Mouse (Mus musculus) adipocyte (in vitro differentiated cells): ENCODE measurements around the gene Ifit1bl2.
"Not testable (repeated sequence)": the region's sequence is repeated elsewhere in the genome, so short reads cannot be mapped to it uniquely, and the experiment has no call there.

Source experiments
- DNase-seq: peaks from one replicate; pipeline ENCODE4 v3.0.0-alpha.2; 2016; ENCODE audit warnings: low spot score

Gene Ifit1bl2

GRCm38 (mm10) chr19:34640623-34641022 lies at the start of gene Ifit1bl2, which contains the start of gene Ifit1:
Gene Ifit1bl2, minus strand, starts transcription at chr19:34640743.
Gene Ifit1, plus strand, starts transcription at chr19:34640871.
- DNase-seq: peak; percentile 64

- no peak for DNase-seq
These were observed 45.0 kb upstream of the Ifit1bl2 start for GRCm38 (mm10) chr19:34685530-34685929.

- DNase-seq: peak; percentile 84
These were observed 44.3 kb upstream of the Ifit1bl2 start for GRCm38 (mm10) chr19:34684857-34685256.

GRCm38 (mm10) chr19:34678428-34678827 lies 37.9 kb upstream of the Ifit1bl2 start:
- no peak for DNase-seq

- DNase-seq: no peak
These were observed 32.9 kb upstream of the Ifit1bl2 start for GRCm38 (mm10) chr19:34673476-34673875.

GRCm38 (mm10) chr19:34666127-34666526 lies 25.6 kb upstream of the Ifit1bl2 start:
- peak; percentile 81 for DNase-seq

GRCm38 (mm10) chr19:34662740-34663139 lies 22.2 kb upstream of the Ifit1bl2 start:
- DNase-seq: no peak

- peak; percentile 77 for DNase-seq
These were observed 21.5 kb upstream of the Ifit1bl2 start for GRCm38 (mm10) chr19:34662067-34662507.

- no peak for DNase-seq
These were observed 16.2 kb upstream of the Ifit1bl2 start for GRCm38 (mm10) chr19:34656511-34657298.

GRCm38 (mm10) chr19:34655227-34655805 lies 14.8 kb upstream of the Ifit1bl2 start:
- DNase-seq: no peak

- no peak for DNase-seq
These were observed 10.5 kb upstream of the Ifit1bl2 start for GRCm38 (mm10) chr19:34650997-34651396.

GRCm38 (mm10) chr19:34650276-34650675 lies 9.7 kb upstream of the Ifit1bl2 start:
- DNase-seq: no peak

- DNase-seq: not testable (repeated sequence)
These were observed 7.1 kb upstream of the Ifit1bl2 start for GRCm38 (mm10) chr19:34647630-34648029.

GRCm38 (mm10) chr19:34642616-34643015 lies 2.1 kb upstream of the Ifit1bl2 start:
- DNase-seq: no peak

- peak; percentile 83 for DNase-seq
These were observed 3.5 kb downstream of the Ifit1bl2 start for GRCm38 (mm10) chr19:34636933-34637557.

GRCm38 (mm10) chr19:34633484-34633883 lies 7.1 kb downstream of the Ifit1bl2 start:
- no peak for DNase-seq

- no peak for DNase-seq
These were observed 9.1 kb downstream of the Ifit1bl2 start for GRCm38 (mm10) chr19:34631487-34631886.

GRCm38 (mm10) chr19:34627496-34627895 lies 13.0 kb downstream of the Ifit1bl2 start:
- DNase-seq: no peak

- no peak for DNase-seq
These were observed 15.9 kb downstream of the Ifit1bl2 start for GRCm38 (mm10) chr19:34624663-34625062.

- no peak for DNase-seq
These were observed 16.8 kb downstream of the Ifit1bl2 start for GRCm38 (mm10) chr19:34623781-34624180.

- DNase-seq: no peak
These were observed 19.7 kb downstream of the Ifit1bl2 start for GRCm38 (mm10) chr19:34620871-34621270.

- not testable (repeated sequence) for DNase-seq
These were observed 28.1 kb downstream of the Ifit1bl2 start for GRCm38 (mm10) chr19:34612243-34613001.
